Mouse (Mus musculus) CD8-positive naive resting alpha-beta T cell, adult 2 months (primary cell): ENCODE results near the gene Olfr798.

Source experiments
- DNase-seq, 2 experiments: peaks; one replicate each; pipeline ENCODE4 v3.0.0; 2022; ENCODE audit warnings: low read depth in 2 of 2, low spot score in 2 of 2

Gene Olfr798

DNA sequence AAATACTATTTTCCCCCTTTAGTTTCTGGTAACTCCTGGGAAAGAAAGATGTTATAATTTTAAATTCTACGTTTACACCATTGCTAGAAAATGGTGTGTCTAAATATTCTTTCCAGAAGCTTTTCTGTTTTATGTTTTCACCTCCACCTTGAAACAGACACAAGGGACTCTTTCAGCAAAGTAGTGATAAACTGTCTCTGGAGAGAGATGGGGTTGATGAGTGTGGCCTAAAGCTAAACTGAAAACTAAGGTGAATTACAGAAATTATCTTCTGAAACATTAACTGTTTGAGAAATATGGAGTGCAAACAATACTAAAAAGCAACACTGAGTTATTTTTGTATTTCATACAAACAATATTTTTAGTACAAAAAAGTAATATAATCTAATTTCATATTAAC, at the start of gene Olfr798:
TSS of gene Olfr798 (minus strand) at position 101 of the 400 bp plus-strand sequence.
- DNase-seq, result no peak

DNA sequence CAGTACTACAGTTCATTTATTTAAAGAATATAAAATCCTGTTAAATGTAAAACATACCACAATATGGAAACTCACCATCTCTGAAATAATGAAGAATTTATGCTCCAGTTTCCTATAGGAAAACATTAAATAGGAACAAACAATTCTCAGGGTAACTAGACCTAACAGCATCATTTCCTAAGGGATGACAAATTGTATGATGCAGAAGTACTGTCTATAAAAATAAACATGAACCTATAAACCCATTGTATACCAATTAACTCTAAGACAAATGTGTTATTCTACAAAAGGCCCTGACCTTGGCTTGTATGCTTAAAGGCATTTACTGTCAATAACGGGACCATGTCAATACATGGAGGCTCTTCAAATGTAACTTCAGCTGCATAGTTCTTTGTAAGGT, 46.0 kb upstream of the Olfr798 start, which contains the start of gene Olfr801:
TSS of gene Olfr801 (minus strand) at position 101 of the 400 bp plus-strand sequence.
- no peak for DNase-seq

DNA sequence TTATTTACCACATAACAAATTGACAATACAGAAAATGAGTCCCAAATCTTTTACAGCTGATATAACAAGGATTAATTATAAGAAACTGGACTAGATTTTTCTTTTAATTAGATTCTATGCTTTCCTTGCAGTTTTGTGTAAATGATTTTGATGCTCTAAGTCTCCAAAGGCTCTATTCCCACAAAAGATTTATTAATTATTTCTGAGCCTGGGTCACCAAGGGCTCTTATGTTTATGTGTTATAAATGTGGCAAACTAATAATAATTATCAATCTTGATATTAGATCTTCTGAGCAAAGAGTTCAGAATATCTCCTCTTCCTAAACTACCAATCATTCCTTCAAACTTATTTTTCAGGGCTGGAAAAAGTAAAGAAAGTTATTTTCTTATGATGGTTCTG, 29.7 kb upstream of the Olfr798 start, which contains the start of gene Olfr800:
TSS of gene Olfr800 (plus strand) at position 301 of the 400 bp plus-strand sequence.
- DNase-seq, result no peak

DNA sequence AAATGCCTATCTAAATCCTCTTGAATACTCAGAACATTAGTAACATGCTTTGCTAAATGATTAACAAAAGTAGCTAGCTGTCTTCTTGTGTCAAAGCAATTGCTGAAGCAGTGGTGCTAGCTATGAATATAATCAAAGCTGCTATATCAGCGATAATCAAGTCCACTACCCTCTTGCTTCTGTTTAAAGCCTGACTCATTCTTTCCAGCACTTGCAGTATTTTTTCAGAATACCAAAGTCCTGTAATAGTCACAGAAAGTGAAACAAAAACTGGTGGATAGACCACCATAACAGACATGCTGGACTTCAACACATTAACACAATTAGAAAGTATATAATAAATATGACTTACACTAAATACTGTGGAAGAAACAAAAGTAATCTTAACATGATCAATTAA, 24.0 kb upstream of the Olfr798 start:
- no peak for DNase-seq

DNA sequence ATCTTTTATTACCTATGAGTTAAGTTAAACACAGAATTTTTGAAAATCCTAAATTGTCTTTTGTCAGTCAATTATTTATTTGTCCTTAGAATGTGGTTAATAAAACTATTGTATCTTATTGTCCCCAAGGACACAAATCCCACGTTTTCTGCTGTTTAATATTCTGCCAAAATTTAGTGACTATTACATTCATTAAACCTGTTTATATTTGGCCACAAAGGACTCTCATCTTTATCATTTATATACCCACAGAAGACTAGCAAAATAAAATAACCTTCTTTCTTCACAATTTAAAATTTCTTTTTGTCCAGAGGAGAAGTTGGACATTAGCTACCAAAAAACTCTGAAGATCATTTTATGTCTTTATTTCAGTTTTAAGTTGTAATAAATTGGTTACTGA, 9.4 kb upstream of the Olfr798 start, which contains the start of gene Olfr799:
TSS of gene Olfr799 (plus strand) at position 301 of the 400 bp plus-strand sequence.
- DNase-seq, result no peak

DNA sequence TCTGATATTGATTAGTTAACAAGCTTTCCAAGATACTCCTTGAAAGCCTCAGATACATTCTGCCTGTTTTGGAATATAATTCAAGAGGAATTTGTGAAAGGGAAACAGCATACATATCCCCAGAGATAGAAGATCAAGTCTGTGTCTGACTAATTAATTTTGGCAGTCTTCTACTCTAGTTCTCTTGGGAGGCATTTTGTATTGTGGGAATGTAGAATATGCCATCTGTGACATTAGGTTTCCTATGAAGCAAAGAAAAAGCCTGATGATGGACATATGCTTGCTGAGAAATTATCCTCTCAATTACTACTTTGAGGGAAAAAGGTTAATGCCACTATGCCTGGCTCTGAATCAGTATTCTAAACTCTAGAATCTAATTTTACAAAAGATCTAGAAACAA, 4.5 kb downstream of the Olfr798 start:
- no peak for DNase-seq

DNA sequence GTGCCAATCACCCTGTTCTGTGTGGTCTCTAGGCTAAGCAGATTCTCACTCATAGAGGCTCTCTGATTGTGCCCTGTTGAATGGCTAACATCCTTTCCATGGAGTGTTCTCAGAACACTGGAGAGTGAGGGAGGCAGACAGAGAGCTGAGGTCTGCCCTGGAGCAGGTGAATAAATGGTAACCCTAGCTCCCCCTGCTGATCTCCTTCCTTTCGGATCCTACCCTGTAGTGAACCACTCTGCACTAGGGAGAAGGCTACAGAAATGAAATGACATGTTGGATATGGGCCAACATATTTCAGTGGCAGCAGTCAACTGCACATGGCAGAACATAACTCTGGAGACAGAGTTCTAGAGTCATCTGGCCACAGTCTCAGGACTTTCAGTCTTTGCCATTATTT, 6.0 kb downstream of the Olfr798 start:
- DNase-seq, result no peak

DNA sequence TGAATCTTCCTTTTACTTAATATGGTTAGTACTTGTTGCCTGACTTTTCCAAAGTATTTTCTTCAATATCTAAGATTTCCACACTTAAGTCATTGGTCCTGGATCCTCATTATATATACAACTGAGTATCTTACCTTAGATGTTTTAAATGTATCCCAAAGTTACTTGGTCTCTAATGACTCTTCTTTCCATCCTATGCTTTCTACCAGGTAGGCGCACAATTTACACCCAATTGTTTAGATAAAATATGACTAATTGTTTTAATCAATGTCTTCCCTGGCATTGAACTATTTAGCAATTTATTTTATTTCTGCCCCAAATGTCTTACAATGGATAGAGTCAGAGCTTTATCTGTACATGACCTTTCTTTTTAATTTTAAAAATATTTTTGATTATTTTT, 15.3 kb downstream of the Olfr798 start, which contains the start of gene Olfr796:
TSS of gene Olfr796 (minus strand) at position 101 of the 400 bp plus-strand sequence.
- DNase-seq, result no peak

DNA sequence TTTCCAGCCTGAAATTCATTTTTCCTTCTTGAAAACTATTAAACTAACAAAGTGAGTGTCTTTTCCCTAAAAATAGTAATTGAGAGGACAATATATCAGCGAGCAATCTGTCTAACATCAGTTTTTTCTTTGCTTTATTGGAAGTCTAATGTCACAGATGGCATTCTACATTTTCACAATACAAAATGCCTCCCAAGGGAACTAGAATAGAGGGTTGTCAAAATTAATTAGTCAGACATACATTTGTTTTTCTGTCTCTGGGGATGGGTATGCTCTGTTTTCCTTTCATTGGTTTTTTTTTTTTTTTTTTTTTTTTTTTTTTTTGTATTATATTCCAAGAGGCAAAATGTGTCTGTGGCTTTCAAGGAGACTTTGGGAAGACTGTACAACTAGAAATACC, 50.7 kb downstream of the Olfr798 start:
- DNase-seq, result no peak
